Mouse (Mus musculus): ENCODE data around the gene Srxn1. TPM values are rescaled to one million over a fixed set of nuclear protein-coding genes. Genes with fewer than 3 reads are reported as not detected.
"Not testable (repeated sequence)": the region's sequence is repeated elsewhere in the genome, so short reads cannot be mapped to it uniquely, and the experiment has no call there.

Srxn1 gene
- total RNA-seq (2014; rRNA removed; ENCODE audit: low replicate concordance) (10.9 and 13.7 TPM in 2 replicates), polyA plus RNA-seq (2015; fragmentation: Nextera tagmentation; extraction: Ambion mirVana) (9.5 and 10.2 TPM in 2 replicates)

GRCm38 (mm10) chr2:152105318-152106224 lies at the start of gene Srxn1:
Gene Srxn1, plus strand, starts transcription at chr2:152105516.
- no peaks in the 10 kb centered on the region for H3K36me3 ChIP-seq (replicated peaks; ENCODE audit: control insufficient read depth, insufficient read depth, low read length)
- peaks cover 7% of the 10 kb centered on the region; the same call in 1 of the 2 replicates for H3K4me1 ChIP-seq (ENCODE audit: control insufficient read depth, insufficient read depth)
- WGBS, result 2% methylated on average over 69 of the region's 84 CpGs
- peak within 1 kb of the TSS; percentile 49; the same call in 1 of the 2 replicates for H3K27ac ChIP-seq (ENCODE audit: low read depth)
- H3K27me3 ChIP-seq (ENCODE audit: control insufficient read depth, insufficient read depth, low read length), result no peaks in the 10 kb centered on the region; the same call in 1 of the 2 replicates
- TF ChIP-seq EP300 (IDR thresholded peaks at IDR 0.05; ENCODE audit: low read depth) (0 out of 2 replicates have a peak, but pooled peaks have one; percentile 40), CTCF (IDR thresholded peaks at IDR 0.05; ENCODE audit: low read depth) (peak; percentile 57)
- DNase-seq (ENCODE audit: low spot score) (peak; percentile 87), ATAC-seq (ENCODE audit: insufficient read depth, low read depth) (peak; percentile 93)
- H3K4me3 ChIP-seq (ENCODE audit: low read depth, low read length), result peak within 1 kb of the TSS; percentile 75
- peak within 1 kb of the TSS; percentile 79 for H3K9ac ChIP-seq (replicated peaks; ENCODE audit: low read depth, low read length)
- H3K9me3 ChIP-seq (replicated peaks; ENCODE audit: control insufficient read depth, low read length), result peaks cover 4% of the 10 kb centered on the region; the same call in 1 of the 2 replicates
- peak within 1 kb of the TSS; percentile 87 for H3K4me2 ChIP-seq (ENCODE audit: low read depth, low read length)

- Histone ChIP-seq H3K36me3 (replicated peaks; ENCODE audit: control insufficient read depth, insufficient read depth, low read length) (no peaks in the 10 kb centered on the region), H3K9ac (replicated peaks; ENCODE audit: low read depth, low read length) (no peak overlapping the region), H3K9me3 (replicated peaks; ENCODE audit: control insufficient read depth, low read length) (no peaks in the 10 kb centered on the region), H3K4me1 (ENCODE audit: control insufficient read depth, insufficient read depth) (no peaks in the 10 kb centered on the region), H3K4me3 (ENCODE audit: low read depth, low read length) (no peak overlapping the region), H3K27ac (ENCODE audit: low read depth) (no peak overlapping the region), H3K27me3 (ENCODE audit: control insufficient read depth, insufficient read depth, low read length) (peaks cover 57% of the 10 kb centered on the region), H3K4me2 (ENCODE audit: low read depth, low read length) (no peak overlapping the region)
- no peak for DNase-seq (ENCODE audit: low spot score)
- no peak for ATAC-seq (ENCODE audit: insufficient read depth, low read depth)
- 57% methylated on average over 21 of the region's 22 CpGs for WGBS
- TF ChIP-seq EP300 (IDR thresholded peaks at IDR 0.05; ENCODE audit: low read depth) (no peak), CTCF (IDR thresholded peaks at IDR 0.05; ENCODE audit: low read depth) (no peak)
Measured at GRCm38 (mm10) chr2:152056368-152057251, 48.7 kb upstream of the Srxn1 start.

- ATAC-seq (ENCODE audit: insufficient read depth, low read depth) (no peak), DNase-seq (ENCODE audit: low spot score) (no peak)
- Histone ChIP-seq H3K4me1 (ENCODE audit: control insufficient read depth, insufficient read depth) (no peaks in the 10 kb centered on the region), H3K9ac (replicated peaks; ENCODE audit: low read depth, low read length) (no peak overlapping the region), H3K4me3 (ENCODE audit: low read depth, low read length) (no peak overlapping the region), H3K27ac (ENCODE audit: low read depth) (no peak overlapping the region), H3K9me3 (replicated peaks; ENCODE audit: control insufficient read depth, low read length) (no peaks in the 10 kb centered on the region), H3K4me2 (ENCODE audit: low read depth, low read length) (no peak overlapping the region), H3K36me3 (replicated peaks; ENCODE audit: control insufficient read depth, insufficient read depth, low read length) (no peaks in the 10 kb centered on the region), H3K27me3 (ENCODE audit: control insufficient read depth, insufficient read depth, low read length) (peaks cover 52% of the 10 kb centered on the region)
- TF ChIP-seq CTCF (IDR thresholded peaks at IDR 0.05; ENCODE audit: low read depth) (no peak), EP300 (IDR thresholded peaks at IDR 0.05; ENCODE audit: low read depth) (no peak)
- 64% methylated on average over 9 of the region's 9 CpGs for WGBS
Measured at GRCm38 (mm10) chr2:152057252-152057563, 48.1 kb upstream of the Srxn1 start.

GRCm38 (mm10) chr2:152062817-152063216 lies 42.5 kb upstream of the Srxn1 start:
- H3K27ac ChIP-seq (ENCODE audit: low read depth); H3K4me3 ChIP-seq (ENCODE audit: low read depth, low read length); H3K9me3 ChIP-seq (replicated peaks; ENCODE audit: control insufficient read depth, low read length); ATAC-seq (ENCODE audit: insufficient read depth, low read depth); H3K4me1 ChIP-seq (ENCODE audit: control insufficient read depth, insufficient read depth); H3K36me3 ChIP-seq (replicated peaks; ENCODE audit: control insufficient read depth, insufficient read depth, low read length); DNase-seq (ENCODE audit: low spot score); H3K9ac ChIP-seq (replicated peaks; ENCODE audit: low read depth, low read length); H3K4me2 ChIP-seq (ENCODE audit: low read depth, low read length): not testable (repeated sequence)
- H3K27me3 ChIP-seq (ENCODE audit: control insufficient read depth, insufficient read depth, low read length), result peaks cover 12% of the 10 kb centered on the region; the same call in 1 of the 2 replicates
- 69% methylated on average over 3 of the region's 3 CpGs for WGBS

- TF ChIP-seq CTCF (IDR thresholded peaks at IDR 0.05; ENCODE audit: low read depth) (no peak), EP300 (IDR thresholded peaks at IDR 0.05; ENCODE audit: low read depth) (no peak)
- ATAC-seq (ENCODE audit: insufficient read depth, low read depth) (no peak), DNase-seq (ENCODE audit: low spot score) (no peak)
- Histone ChIP-seq H3K9ac (replicated peaks; ENCODE audit: low read depth, low read length) (no peak overlapping the region), H3K27me3 (ENCODE audit: control insufficient read depth, insufficient read depth, low read length) (peaks cover 20% of the 10 kb centered on the region; the same call in 1 of the 2 replicates), H3K27ac (ENCODE audit: low read depth) (no peak overlapping the region), H3K36me3 (replicated peaks; ENCODE audit: control insufficient read depth, insufficient read depth, low read length) (no peaks in the 10 kb centered on the region), H3K4me1 (ENCODE audit: control insufficient read depth, insufficient read depth) (no peaks in the 10 kb centered on the region), H3K4me2 (ENCODE audit: low read depth, low read length) (no peak overlapping the region), H3K9me3 (replicated peaks; ENCODE audit: control insufficient read depth, low read length) (no peaks in the 10 kb centered on the region), H3K4me3 (ENCODE audit: low read depth, low read length) (no peak overlapping the region)
- WGBS, result 44% methylated on average over 11 of the region's 11 CpGs
Measured at GRCm38 (mm10) chr2:152068660-152069433, 36.5 kb upstream of the Srxn1 start.
